Mouse (Mus musculus): Measurements from ENCODE around the gene Pde8a.

- no peak for TF ChIP-seq CTCF (IDR thresholded peaks at IDR 0.05; ENCODE audit: extremely low read depth, insufficient read length, insufficient replicate concordance, low read depth, low read length)
- no peak for TF ChIP-seq POLR2A (IDR thresholded peaks at IDR 0.05; ENCODE audit: low read depth, low read length)
Observed at GRCm38 (mm10) chr7:81356975-81357374, 143.6 kb downstream of the Pde8a start.
